Mouse (Mus musculus) intestine, embryonic 16.5 days (tissue): ENCODE data around the gene Cdc7. TPM values are rescaled to one million over a fixed set of nuclear protein-coding genes. Genes with fewer than 3 reads are reported as not detected.

ENCODE experiments used
- ATAC-seq: fragments of 200-750 bp; cut with Nextera tagmentation; 2 replicates; pipeline ENCODE4 v1.8.0; 2017; ENCODE audit warnings: moderate TSS enrichment, moderate library complexity
- H3K27ac ChIP-seq: fragments of 300-500 bp; sonication (generic); 2 replicates; pipeline ENCODE4 v1.5.1; 2014; ENCODE audit warnings: mild to moderate bottlenecking, low read length
- H3K27me3 ChIP-seq: fragments of 300-500 bp; sonication (generic); replicated peaks from 2 replicates; pipeline ENCODE4 v1.6.1; 2014; ENCODE audit warnings: low read length, control low read depth, mixed read lengths; ENCODE audit not compliant: control insufficient read depth, insufficient read depth
- H3K36me3 ChIP-seq: fragments of 300-500 bp; sonication (generic); 2 replicates; pipeline ENCODE4 v1.6.1; 2014; ENCODE audit warnings: low read length, control low read depth; ENCODE audit not compliant: control insufficient read depth, insufficient read depth
- H3K4me1 ChIP-seq: fragments of 300-500 bp; sonication (generic); 2 replicates; pipeline ENCODE4 v1.6.1; 2014; ENCODE audit warnings: low read length, control low read depth, mixed read lengths; ENCODE audit not compliant: control insufficient read depth, insufficient read depth
- H3K4me2 ChIP-seq: fragments of 300-500 bp; sonication (generic); 2 replicates; pipeline ENCODE4 v1.6.1; 2014; ENCODE audit warnings: low read depth, low read length, control low read depth
- H3K4me3 ChIP-seq: fragments of 300-500 bp; sonication (generic); 2 replicates; pipeline ENCODE4 v1.5.1; 2014; ENCODE audit warnings: mild to moderate bottlenecking, low read length
- H3K9ac ChIP-seq: fragments of 300-500 bp; sonication (generic); 2 replicates; pipeline ENCODE4 v1.6.1; 2014; ENCODE audit warnings: low read depth, low read length
- H3K9me3 ChIP-seq: fragments of 300-500 bp; sonication (generic); 2 replicates; pipeline ENCODE4 v1.6.1; 2016; ENCODE audit warnings: low read length, control low read depth; ENCODE audit not compliant: control insufficient read depth
- WGBS: fragments of 180-500 bp; shearing (Covaris S2); extraction: QIAGEN DNeasy Blood & Tissue Kit; methylation state at CpG from one replicate; pipeline ENCODE4 v1.1.7; 2014; 5-methylcytosine and 5-hydroxymethylcytosine counted together
- polyA plus RNA-seq: library from polyadenylated mRNA; unstranded; fragments of >200 nt; fragmentation: Nextera tagmentation; extraction: Ambion mirVana; gene quantifications from 2 replicates; pipeline ENCODE4 v1.2.1, GENCODE M21; 2015

Cdc7 gene
- polyA plus RNA-seq, 1 experiment from 2014 or later = 30.1 TPM

DNA sequence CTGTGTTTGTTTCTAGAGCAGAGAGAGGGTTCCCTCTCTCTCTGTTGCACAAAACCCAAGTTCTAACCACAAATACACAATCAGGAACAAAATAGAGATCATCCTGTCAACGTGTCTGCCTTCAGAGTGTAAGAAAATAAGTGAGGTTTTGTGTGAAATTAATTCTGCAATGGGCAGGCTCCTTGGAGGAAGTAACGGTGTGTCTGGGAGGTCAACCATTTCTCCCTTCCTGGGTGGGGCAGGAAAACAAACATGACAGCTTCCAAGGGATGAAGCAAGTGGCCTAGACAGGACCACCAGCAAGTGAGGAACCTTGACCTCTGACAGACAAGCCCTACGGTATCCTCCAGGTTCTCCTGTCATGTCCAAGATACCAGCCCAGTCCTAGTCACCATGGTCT, 46.2 kb downstream of the Cdc7 start:
- WGBS = 70% methylated on average over 3 of the region's 3 CpGs
- Histone ChIP-seq H3K27ac (no peak overlapping the region), H3K4me1 (peaks cover 24% of the 10 kb centered on the region), H3K9me3 (no peaks in the 10 kb centered on the region), H3K9ac (no peak overlapping the region), H3K4me2 (no peak overlapping the region), H3K4me3 (no peak overlapping the region), H3K36me3 (no peaks in the 10 kb centered on the region), H3K27me3 (no peaks in the 10 kb centered on the region)
- no peak for ATAC-seq

GRCm38 (mm10) chr5:107011316-107012029, 47.4 kb downstream of the Cdc7 start:
- H3K4me1 ChIP-seq = peaks cover 29% of the 10 kb centered on the region

GRCm38 (mm10) chr5:107012030-107012715, 48.1 kb downstream of the Cdc7 start:
- H3K27me3 ChIP-seq = no peaks in the 10 kb centered on the region
- H3K4me1 ChIP-seq = peaks cover 29% of the 10 kb centered on the region
- peak overlapping the region; percentile 41; the same call in 1 of the 2 replicates for H3K27ac ChIP-seq
- 29% methylated on average over 11 of the region's 11 CpGs for WGBS
- peak; percentile 45 for ATAC-seq
- no peak overlapping the region for H3K4me2 ChIP-seq
- H3K9ac ChIP-seq = 0 out of 2 replicates have a peak overlapping the region, but pooled peaks have one; percentile 37
- no peaks in the 10 kb centered on the region for H3K36me3 ChIP-seq
- H3K9me3 ChIP-seq = no peaks in the 10 kb centered on the region
- no peak overlapping the region for H3K4me3 ChIP-seq

More at GRCm38 (mm10) chr5:107011316-107012029, 47.4 kb downstream of the Cdc7 start:
- ATAC-seq = no peak
- H3K4me2 ChIP-seq = no peak overlapping the region
- H3K27me3 ChIP-seq = no peaks in the 10 kb centered on the region
- H3K36me3 ChIP-seq = no peaks in the 10 kb centered on the region
- H3K27ac ChIP-seq = no peak overlapping the region
- no peak overlapping the region for H3K9ac ChIP-seq
- no peak overlapping the region for H3K4me3 ChIP-seq
- WGBS = 62% methylated on average over 7 of the region's 7 CpGs
- no peaks in the 10 kb centered on the region for H3K9me3 ChIP-seq

GRCm38 (mm10) chr5:107013393-107013792, 49.3 kb downstream of the Cdc7 start:
- peaks cover 29% of the 10 kb centered on the region for H3K4me1 ChIP-seq
- H3K4me3 ChIP-seq = no peak overlapping the region
- no peaks in the 10 kb centered on the region for H3K9me3 ChIP-seq
- no peak for ATAC-seq
- H3K4me2 ChIP-seq = no peak overlapping the region
- H3K36me3 ChIP-seq = no peaks in the 10 kb centered on the region
- 51% methylated on average over 2 of the region's 2 CpGs for WGBS
- H3K9ac ChIP-seq = no peak overlapping the region
- H3K27ac ChIP-seq = no peak overlapping the region
- no peaks in the 10 kb centered on the region for H3K27me3 ChIP-seq

DNA sequence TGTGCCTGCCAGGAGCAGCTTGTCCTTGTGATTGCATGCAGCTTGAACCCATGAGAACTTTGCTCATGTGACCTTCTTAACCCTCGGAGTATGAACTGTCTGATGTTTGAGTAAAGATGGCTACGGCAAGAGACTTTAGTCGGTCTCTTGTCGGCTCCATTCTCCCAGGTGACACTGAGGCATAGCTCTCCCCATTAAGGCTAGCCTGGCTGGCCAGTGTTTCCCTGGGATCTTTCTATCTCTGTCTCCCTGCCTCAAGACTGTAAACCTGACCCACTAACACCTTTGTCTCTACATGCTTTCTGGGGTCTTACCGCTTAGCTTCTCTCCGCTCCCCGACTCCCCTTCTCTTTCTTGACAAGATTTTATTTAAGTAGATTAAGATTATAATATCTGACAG, 50.0 kb downstream of the Cdc7 start:
- Histone ChIP-seq H3K4me1 (peaks cover 29% of the 10 kb centered on the region), H3K4me3 (no peak overlapping the region), H3K9ac (no peak overlapping the region), H3K4me2 (no peak overlapping the region), H3K36me3 (no peaks in the 10 kb centered on the region), H3K27ac (no peak overlapping the region), H3K27me3 (no peaks in the 10 kb centered on the region), H3K9me3 (no peaks in the 10 kb centered on the region)
- 73% methylated on average over 7 of the region's 7 CpGs for WGBS
- no peak for ATAC-seq

- ATAC-seq = no peak
- H3K4me2 ChIP-seq = no peak overlapping the region
- WGBS = 35% methylated on average over 2 of the region's 2 CpGs
These were observed 50.9 kb downstream of the Cdc7 start for GRCm38 (mm10) chr5:107015046-107015421.

DNA sequence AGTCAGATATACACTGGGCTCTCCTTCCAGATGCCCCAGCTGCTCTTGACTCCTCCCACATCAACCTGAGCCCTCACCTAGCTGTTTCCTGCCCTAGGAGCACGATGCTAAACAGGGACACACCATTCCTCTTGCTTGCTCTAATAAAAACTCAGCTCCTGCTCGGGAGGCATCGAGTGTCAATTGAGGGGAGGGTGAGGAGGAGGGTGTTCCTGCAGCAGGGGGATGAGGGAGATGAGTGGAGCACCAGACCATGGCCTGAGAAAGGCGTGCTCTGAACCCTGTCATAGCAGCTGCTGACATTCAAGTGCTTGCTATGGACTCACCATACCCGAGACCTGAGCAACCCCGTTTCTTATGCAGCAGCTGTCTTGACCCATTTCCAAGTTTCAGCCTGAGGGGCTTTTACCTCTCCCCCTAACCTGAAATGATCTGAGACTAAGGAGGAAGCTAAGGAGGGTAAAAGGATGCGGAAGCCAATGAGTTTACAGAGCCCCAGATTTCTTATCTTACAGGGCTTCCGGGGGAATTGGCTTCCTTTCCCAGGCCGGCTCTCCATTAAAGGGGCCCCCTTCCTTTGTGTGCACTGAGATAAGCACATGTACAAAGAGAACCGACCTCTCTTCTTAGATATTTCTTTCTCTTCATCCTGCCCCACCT, 51.4 kb downstream of the Cdc7 start:
- no peaks in the 10 kb centered on the region for H3K27me3 ChIP-seq
- H3K27ac ChIP-seq = peak overlapping the region; percentile 35
- H3K9me3 ChIP-seq = no peaks in the 10 kb centered on the region
- H3K9ac ChIP-seq = no peak overlapping the region
- 13% methylated on average over 10 of the region's 10 CpGs for WGBS
- H3K4me1 ChIP-seq = peaks cover 38% of the 10 kb centered on the region
- peak overlapping the region; percentile 5; the same call in 1 of the 2 replicates for H3K4me2 ChIP-seq
- H3K4me3 ChIP-seq = no peak overlapping the region
- peak; percentile 78 for ATAC-seq
- H3K36me3 ChIP-seq = no peaks in the 10 kb centered on the region

More at GRCm38 (mm10) chr5:107015046-107015421, 50.9 kb downstream of the Cdc7 start:
- Histone ChIP-seq H3K27me3 (no peaks in the 10 kb centered on the region), H3K9me3 (no peaks in the 10 kb centered on the region), H3K4me3 (no peak overlapping the region), H3K4me1 (peaks cover 33% of the 10 kb centered on the region), H3K36me3 (no peaks in the 10 kb centered on the region), H3K27ac (peak overlapping the region; percentile 35), H3K9ac (no peak overlapping the region)

GRCm38 (mm10) chr5:107016538-107016937, 52.4 kb downstream of the Cdc7 start:
- no peak for ATAC-seq
- no peak overlapping the region for H3K4me2 ChIP-seq
- no peaks in the 10 kb centered on the region for H3K9me3 ChIP-seq
- H3K27ac ChIP-seq = no peak overlapping the region
- H3K4me1 ChIP-seq = peaks cover 42% of the 10 kb centered on the region
- H3K27me3 ChIP-seq = no peaks in the 10 kb centered on the region
- WGBS = 69% methylated on average over 4 of the region's 4 CpGs
- H3K36me3 ChIP-seq = no peaks in the 10 kb centered on the region
- no peak overlapping the region for H3K4me3 ChIP-seq
- no peak overlapping the region for H3K9ac ChIP-seq

GRCm38 (mm10) chr5:107017544-107017943, 53.4 kb downstream of the Cdc7 start:
- no peak overlapping the region for H3K27ac ChIP-seq
- no peaks in the 10 kb centered on the region for H3K36me3 ChIP-seq
- H3K9ac ChIP-seq = no peak overlapping the region
- no peaks in the 10 kb centered on the region for H3K27me3 ChIP-seq
- peaks cover 38% of the 10 kb centered on the region for H3K4me1 ChIP-seq
- no peak overlapping the region for H3K4me2 ChIP-seq
- WGBS = 67% methylated on average over 2 of the region's 2 CpGs
- H3K4me3 ChIP-seq = no peak overlapping the region
- no peaks in the 10 kb centered on the region for H3K9me3 ChIP-seq
- no peak for ATAC-seq
